Mouse (Mus musculus): ENCODE data around the gene Mipep. TPM values are rescaled to one million over a fixed set of nuclear protein-coding genes. Genes with fewer than 3 reads are reported as not detected.

The Mipep gene
- polyA plus RNA-seq, 1 experiment, result 10.3 TPM

- no peak for TF ChIP-seq CTCF (IDR thresholded peaks at IDR 0.05; ENCODE audit: borderline replicate concordance, control insufficient read depth, extremely low read depth, insufficient read depth, low read length, poor library complexity)
- no peak for DNase-seq
- WGBS, result 93% methylated on average over 10 of the region's 10 CpGs
- Histone ChIP-seq H3K36me3 (ENCODE audit: control insufficient read depth, insufficient read depth, low read length) (peaks cover 57% of the 10 kb centered on the region), H3K4me1 (replicated peaks; ENCODE audit: control insufficient read depth, insufficient read depth, low read length) (peaks cover 22% of the 10 kb centered on the region), H3K27ac (ENCODE audit: control insufficient read depth, insufficient read depth, low read length) (no peak overlapping the region), H3K27me3 (ENCODE audit: control insufficient read depth, insufficient read depth, low read length) (no peaks in the 10 kb centered on the region), H3K4me3 (ENCODE audit: control insufficient read depth, insufficient read depth, low read length) (no peak overlapping the region)
Measured at GRCm38 (mm10) chr14:60746141-60746540, 38.2 kb upstream of the Mipep start.

- peaks cover 11% of the 10 kb centered on the region for H3K4me1 ChIP-seq (replicated peaks; ENCODE audit: control insufficient read depth, insufficient read depth, low read length)
- DNase-seq, result no peak
- H3K4me3 ChIP-seq (ENCODE audit: control insufficient read depth, insufficient read depth, low read length), result no peak overlapping the region
- WGBS, result 76% methylated on average over 21 of the region's 21 CpGs
- no peak overlapping the region for H3K27ac ChIP-seq (ENCODE audit: control insufficient read depth, insufficient read depth, low read length)
- TF ChIP-seq POLR2A (IDR thresholded peaks at IDR 0.05; ENCODE audit: control insufficient read depth, extremely low read depth, insufficient read depth, low read length, poor library complexity) (no peak), CTCF (IDR thresholded peaks at IDR 0.05; ENCODE audit: borderline replicate concordance, control insufficient read depth, extremely low read depth, insufficient read depth, low read length, poor library complexity) (no peak)
- peaks cover 65% of the 10 kb centered on the region for H3K36me3 ChIP-seq (ENCODE audit: control insufficient read depth, insufficient read depth, low read length)
- no peaks in the 10 kb centered on the region for H3K27me3 ChIP-seq (ENCODE audit: control insufficient read depth, insufficient read depth, low read length)
Measured at GRCm38 (mm10) chr14:60747154-60747870, 37.1 kb upstream of the Mipep start.

DNA sequence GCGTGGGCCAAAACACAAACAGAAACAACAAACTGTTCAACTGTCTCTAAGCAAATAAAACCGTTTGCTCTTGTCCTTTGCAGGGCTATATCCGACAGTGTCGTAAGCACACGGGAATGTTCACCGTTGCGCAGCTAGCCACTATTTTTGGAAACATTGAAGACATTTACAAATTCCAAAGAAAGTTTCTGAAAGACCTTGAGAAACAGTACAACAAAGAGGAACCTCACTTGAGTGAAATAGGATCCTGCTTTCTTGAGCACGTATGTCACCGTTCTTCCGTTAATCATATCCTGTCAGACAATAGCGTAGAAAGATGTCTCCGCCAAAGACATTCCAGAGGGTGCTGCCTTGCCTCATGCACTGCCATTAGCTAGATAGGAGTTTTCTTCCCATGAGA, 34.5 kb upstream of the Mipep start:
- no peaks in the 10 kb centered on the region; the same call in 1 of the 2 replicates for H3K4me1 ChIP-seq (replicated peaks; ENCODE audit: control insufficient read depth, insufficient read depth, low read length)
- 93% methylated on average over 12 of the region's 12 CpGs for WGBS
- H3K36me3 ChIP-seq (ENCODE audit: control insufficient read depth, insufficient read depth, low read length), result peaks cover 87% of the 10 kb centered on the region
- H3K27me3 ChIP-seq (ENCODE audit: control insufficient read depth, insufficient read depth, low read length), result no peaks in the 10 kb centered on the region
- no peak for TF ChIP-seq CTCF (IDR thresholded peaks at IDR 0.05; ENCODE audit: borderline replicate concordance, control insufficient read depth, extremely low read depth, insufficient read depth, low read length, poor library complexity)
- no peak for TF ChIP-seq POLR2A (IDR thresholded peaks at IDR 0.05; ENCODE audit: control insufficient read depth, extremely low read depth, insufficient read depth, low read length, poor library complexity)
- no peak overlapping the region for H3K4me3 ChIP-seq (ENCODE audit: control insufficient read depth, insufficient read depth, low read length)
- DNase-seq, result no peak
- no peak overlapping the region for H3K27ac ChIP-seq (ENCODE audit: control insufficient read depth, insufficient read depth, low read length)

DNA sequence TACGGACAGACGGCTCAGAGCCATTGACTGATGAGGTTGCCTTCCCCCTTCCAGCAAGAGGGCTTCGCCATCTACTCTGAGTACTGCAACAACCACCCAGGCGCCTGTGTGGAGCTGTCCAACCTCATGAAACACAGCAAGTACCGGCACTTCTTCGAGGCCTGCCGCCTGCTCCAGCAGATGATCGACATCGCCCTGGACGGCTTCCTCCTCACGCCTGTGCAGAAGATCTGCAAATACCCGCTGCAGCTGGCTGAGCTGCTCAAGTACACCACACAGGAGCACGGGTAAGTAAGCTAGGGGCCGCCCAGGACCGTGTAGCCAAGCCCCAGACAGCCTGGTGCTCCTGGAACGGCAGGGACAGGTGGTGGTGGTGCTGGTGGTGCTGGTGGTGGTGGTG, 32.8 kb upstream of the Mipep start:
- H3K27ac ChIP-seq (ENCODE audit: control insufficient read depth, insufficient read depth, low read length), result no peak overlapping the region
- no peak for TF ChIP-seq POLR2A (IDR thresholded peaks at IDR 0.05; ENCODE audit: control insufficient read depth, extremely low read depth, insufficient read depth, low read length, poor library complexity)
- no peak for TF ChIP-seq CTCF (IDR thresholded peaks at IDR 0.05; ENCODE audit: borderline replicate concordance, control insufficient read depth, extremely low read depth, insufficient read depth, low read length, poor library complexity)
- no peak for DNase-seq
- H3K4me3 ChIP-seq (ENCODE audit: control insufficient read depth, insufficient read depth, low read length), result no peak overlapping the region
- peaks cover 90% of the 10 kb centered on the region for H3K36me3 ChIP-seq (ENCODE audit: control insufficient read depth, insufficient read depth, low read length)
- H3K4me1 ChIP-seq (replicated peaks; ENCODE audit: control insufficient read depth, insufficient read depth, low read length), result no peaks in the 10 kb centered on the region
- 98% methylated on average over 16 of the region's 16 CpGs for WGBS
- no peaks in the 10 kb centered on the region for H3K27me3 ChIP-seq (ENCODE audit: control insufficient read depth, insufficient read depth, low read length)

GRCm38 (mm10) chr14:60752892-60753800, 31.2 kb upstream of the Mipep start:
- 96% methylated on average over 14 of the region's 14 CpGs for WGBS

DNA sequence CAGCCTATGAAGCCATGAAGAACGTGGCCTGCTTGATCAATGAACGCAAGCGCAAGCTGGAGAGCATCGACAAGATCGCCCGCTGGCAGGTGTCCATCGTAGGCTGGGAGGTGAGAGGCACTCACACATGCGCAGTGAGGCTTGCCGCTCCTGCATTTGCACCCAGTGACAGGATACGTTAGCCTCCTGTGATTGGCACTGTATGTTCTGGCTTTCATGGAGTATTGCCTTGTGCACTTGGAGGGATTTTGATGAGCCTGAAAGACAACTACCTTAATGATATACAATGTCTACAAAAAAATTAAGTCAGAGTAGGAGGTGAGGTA, 30.6 kb upstream of the Mipep start:
- Histone ChIP-seq H3K36me3 (ENCODE audit: control insufficient read depth, insufficient read depth, low read length) (peaks cover 92% of the 10 kb centered on the region), H3K27me3 (ENCODE audit: control insufficient read depth, insufficient read depth, low read length) (no peaks in the 10 kb centered on the region), H3K27ac (ENCODE audit: control insufficient read depth, insufficient read depth, low read length) (no peak overlapping the region), H3K4me1 (replicated peaks; ENCODE audit: control insufficient read depth, insufficient read depth, low read length) (no peaks in the 10 kb centered on the region), H3K4me3 (ENCODE audit: control insufficient read depth, insufficient read depth, low read length) (no peak overlapping the region)
- no peak for TF ChIP-seq CTCF (IDR thresholded peaks at IDR 0.05; ENCODE audit: borderline replicate concordance, control insufficient read depth, extremely low read depth, insufficient read depth, low read length, poor library complexity)
- no peak for TF ChIP-seq POLR2A (IDR thresholded peaks at IDR 0.05; ENCODE audit: control insufficient read depth, extremely low read depth, insufficient read depth, low read length, poor library complexity)
- no peak for DNase-seq
- WGBS, result 97% methylated on average over 10 of the region's 10 CpGs

More at GRCm38 (mm10) chr14:60752892-60753800, 31.2 kb upstream of the Mipep start:
- TF ChIP-seq POLR2A (IDR thresholded peaks at IDR 0.05; ENCODE audit: control insufficient read depth, extremely low read depth, insufficient read depth, low read length, poor library complexity) (no peak), CTCF (IDR thresholded peaks at IDR 0.05; ENCODE audit: borderline replicate concordance, control insufficient read depth, extremely low read depth, insufficient read depth, low read length, poor library complexity) (no peak)
- Histone ChIP-seq H3K4me1 (replicated peaks; ENCODE audit: control insufficient read depth, insufficient read depth, low read length) (no peaks in the 10 kb centered on the region), H3K4me3 (ENCODE audit: control insufficient read depth, insufficient read depth, low read length) (no peak overlapping the region), H3K27ac (ENCODE audit: control insufficient read depth, insufficient read depth, low read length) (no peak overlapping the region), H3K27me3 (ENCODE audit: control insufficient read depth, insufficient read depth, low read length) (no peaks in the 10 kb centered on the region), H3K36me3 (ENCODE audit: control insufficient read depth, insufficient read depth, low read length) (peaks cover 89% of the 10 kb centered on the region)
- DNase-seq, result no peak
